Mouse (Mus musculus) layer of hippocampus, adult 11-12 months (tissue): Measurements from ENCODE around the gene Ctnna2.

Source experiments
- DNase-seq: peaks from one replicate; pipeline ENCODE4 v3.0.0; 2022; ENCODE audit warnings: low spot score

Gene Ctnna2

DNA sequence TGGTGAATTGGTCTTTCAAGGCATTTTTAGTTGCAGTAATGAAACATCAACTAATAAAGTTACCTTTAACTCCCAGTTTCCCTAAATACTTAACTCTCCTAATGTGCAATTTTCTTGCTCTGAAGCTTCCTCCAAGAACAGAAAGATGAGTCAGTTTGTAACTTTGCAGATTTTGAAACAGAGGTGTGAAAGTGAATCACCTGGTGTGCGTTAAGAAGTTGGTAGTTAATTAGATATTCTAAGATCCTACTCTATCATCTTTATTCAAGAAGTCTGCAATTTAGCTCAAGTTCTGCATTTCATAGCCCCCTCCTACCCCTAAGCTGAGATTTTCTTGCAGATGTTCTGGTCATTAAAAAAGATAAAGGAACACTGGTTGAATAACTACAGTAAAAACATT is 1082.3 kb downstream of the Ctnna2 start:
- DNase-seq = no peak
